Mouse (Mus musculus): ENCODE results near the gene Prss57.

GRCm38 (mm10) chr10:79838151-79838550, 47.4 kb upstream of the Prss57 start:
- TF ChIP-seq CTCF (conservative IDR thresholded peaks at IDR 0.05; ENCODE audit: insufficient read depth, insufficient read length, low read depth, low read length) (no peak), POLR2A (IDR thresholded peaks at IDR 0.05; ENCODE audit: low read depth, low read length) (no peak)
